Mouse (Mus musculus): ENCODE measurements around the gene Uchl3. TPM values are rescaled to one million over a fixed set of nuclear protein-coding genes. Genes with fewer than 3 reads are reported as not detected.

The Uchl3 gene
- 130 and 131 TPM in 2 replicates for polyA plus RNA-seq (2015; fragmentation: Nextera tagmentation; extraction: Ambion mirVana)

- peak; percentile 90 for ATAC-seq (ENCODE audit: insufficient read depth, low FRiP score)
Observed at GRCm38 (mm10) chr14:101653581-101654525, at the start of gene Uchl3. Uchl3 (plus strand) TSS chr14:101653967.

DNA sequence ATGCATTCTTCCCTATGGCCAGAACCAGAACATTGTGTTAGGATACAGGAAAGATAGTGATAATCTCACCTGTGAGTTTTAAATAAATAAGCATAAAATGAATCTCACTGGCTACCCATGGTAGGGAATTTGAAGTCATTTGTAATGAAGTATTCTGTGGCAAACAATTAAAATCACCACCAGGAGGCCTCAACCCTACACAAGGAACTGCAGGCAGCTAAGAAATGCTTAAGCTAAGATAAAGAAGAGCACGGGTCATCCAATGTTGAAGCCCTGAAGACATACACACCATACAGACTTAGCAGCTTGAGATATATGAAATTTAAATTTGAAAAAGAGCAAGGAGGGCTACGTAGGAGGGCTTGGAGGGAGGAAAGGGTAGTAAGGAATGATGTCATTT is 47.9 kb upstream of the Uchl3 start:
- no peak overlapping the region for H3K4me3 ChIP-seq (replicated peaks; ENCODE audit: low read length)
- no peak overlapping the region for H3K27ac ChIP-seq (ENCODE audit: low read length)
- no peaks in the 10 kb centered on the region for H3K27me3 ChIP-seq (ENCODE audit: control insufficient read depth, insufficient read depth, low read length)
- H3K36me3 ChIP-seq (ENCODE audit: control insufficient read depth, insufficient read depth, low read length), result no peaks in the 10 kb centered on the region
- H3K4me1 ChIP-seq (ENCODE audit: control insufficient read depth, insufficient read depth, low read length), result 0 out of 2 replicates have a peak, but pooled peaks cover 6% of the 10 kb centered on the region
- no peak for ATAC-seq (ENCODE audit: insufficient read depth, low FRiP score)
- no peaks in the 10 kb centered on the region for H3K9me3 ChIP-seq (replicated peaks; ENCODE audit: control insufficient read depth, low read length)
- 67% methylated on average over 2 of the region's 2 CpGs for WGBS
- no peak overlapping the region for H3K4me2 ChIP-seq (ENCODE audit: low read depth, low read length)
- no peak overlapping the region for H3K9ac ChIP-seq (ENCODE audit: low read length)

More at GRCm38 (mm10) chr14:101653581-101654525, at the start of gene Uchl3:
- H3K4me1 ChIP-seq (ENCODE audit: control insufficient read depth, insufficient read depth, low read length), result peaks cover 3% of the 10 kb centered on the region; the same call in 1 of the 2 replicates
- peak within 1 kb of the TSS; percentile 67 for H3K27ac ChIP-seq (ENCODE audit: low read length)
- peak within 1 kb of the TSS; percentile 92 for H3K9ac ChIP-seq (ENCODE audit: low read length)
- WGBS, result under 1% methylated on average over 78 of the region's 81 CpGs
- no peaks in the 10 kb centered on the region for H3K9me3 ChIP-seq (replicated peaks; ENCODE audit: control insufficient read depth, low read length)
- no peaks in the 10 kb centered on the region for H3K27me3 ChIP-seq (ENCODE audit: control insufficient read depth, insufficient read depth, low read length)
- no peaks in the 10 kb centered on the region for H3K36me3 ChIP-seq (ENCODE audit: control insufficient read depth, insufficient read depth, low read length)
- H3K4me2 ChIP-seq (ENCODE audit: low read depth, low read length), result peak within 1 kb of the TSS; percentile 93
- H3K4me3 ChIP-seq (replicated peaks; ENCODE audit: low read length), result peak within 1 kb of the TSS; percentile 98

GRCm38 (mm10) chr14:101607631-101608518 is 45.9 kb upstream of the Uchl3 start:
- Histone ChIP-seq H3K4me3 (replicated peaks; ENCODE audit: low read length) (peak overlapping the region; percentile 95), H3K27ac (ENCODE audit: low read length) (no peak overlapping the region; the same call in 1 of the 2 replicates), H3K4me2 (ENCODE audit: low read depth, low read length) (peak overlapping the region; percentile 99), H3K9ac (ENCODE audit: low read length) (peak overlapping the region; percentile 90), H3K36me3 (ENCODE audit: control insufficient read depth, insufficient read depth, low read length) (no peaks in the 10 kb centered on the region), H3K27me3 (ENCODE audit: control insufficient read depth, insufficient read depth, low read length) (no peaks in the 10 kb centered on the region), H3K9me3 (replicated peaks; ENCODE audit: control insufficient read depth, low read length) (no peaks in the 10 kb centered on the region), H3K4me1 (ENCODE audit: control insufficient read depth, insufficient read depth, low read length) (0 out of 2 replicates have a peak, but pooled peaks cover 6% of the 10 kb centered on the region)
- peak; percentile 26 for ATAC-seq (ENCODE audit: insufficient read depth, low FRiP score)
- WGBS, result under 1% methylated on average over 62 of the region's 62 CpGs

GRCm38 (mm10) chr14:101608519-101609368 is 45.0 kb upstream of the Uchl3 start, which contains the start of gene Tbc1d4:
Tbc1d4 (minus strand) TSS chr14:101609191.
- Histone ChIP-seq H3K27me3 (ENCODE audit: control insufficient read depth, insufficient read depth, low read length) (no peaks in the 10 kb centered on the region), H3K4me2 (ENCODE audit: low read depth, low read length) (peak within 1 kb of the TSS; percentile 99), H3K9me3 (replicated peaks; ENCODE audit: control insufficient read depth, low read length) (no peaks in the 10 kb centered on the region), H3K9ac (ENCODE audit: low read length) (peak within 1 kb of the TSS; percentile 90), H3K27ac (ENCODE audit: low read length) (peak within 1 kb of the TSS; percentile 59), H3K4me1 (ENCODE audit: control insufficient read depth, insufficient read depth, low read length) (0 out of 2 replicates have a peak, but pooled peaks cover 6% of the 10 kb centered on the region), H3K4me3 (replicated peaks; ENCODE audit: low read length) (peak within 1 kb of the TSS; percentile 95), H3K36me3 (ENCODE audit: control insufficient read depth, insufficient read depth, low read length) (no peaks in the 10 kb centered on the region)
- peak; percentile 92 for ATAC-seq (ENCODE audit: insufficient read depth, low FRiP score)
- whole genome bisulfite sequencing, result under 1% methylated on average over 62 of the region's 62 CpGs

DNA sequence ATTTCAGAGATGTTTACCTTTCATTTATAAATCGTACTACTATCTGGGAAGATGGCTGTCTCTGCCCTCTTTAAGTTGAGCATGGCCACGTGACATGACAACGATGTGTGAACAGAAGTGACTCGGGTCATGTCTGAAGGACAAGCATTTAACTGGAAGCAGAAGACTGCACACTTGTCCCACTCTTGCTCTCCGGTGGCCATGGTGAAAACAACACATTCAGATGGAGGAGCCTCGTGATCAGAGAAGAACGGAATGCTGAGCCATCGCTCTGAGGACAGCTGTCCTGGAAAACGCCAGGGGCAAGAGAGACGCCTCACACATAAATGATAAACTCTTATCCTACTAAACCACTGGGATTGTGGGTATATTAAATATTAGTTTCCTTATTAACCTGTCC is 43.1 kb upstream of the Uchl3 start:
- Histone ChIP-seq H3K9me3 (replicated peaks; ENCODE audit: control insufficient read depth, low read length) (no peaks in the 10 kb centered on the region), H3K27me3 (ENCODE audit: control insufficient read depth, insufficient read depth, low read length) (no peaks in the 10 kb centered on the region), H3K4me1 (ENCODE audit: control insufficient read depth, insufficient read depth, low read length) (0 out of 2 replicates have a peak, but pooled peaks cover 6% of the 10 kb centered on the region), H3K9ac (ENCODE audit: low read length) (no peak overlapping the region), H3K36me3 (ENCODE audit: control insufficient read depth, insufficient read depth, low read length) (no peaks in the 10 kb centered on the region), H3K4me2 (ENCODE audit: low read depth, low read length) (no peak overlapping the region), H3K27ac (ENCODE audit: low read length) (no peak overlapping the region), H3K4me3 (replicated peaks; ENCODE audit: low read length) (no peak overlapping the region)
- no peak for ATAC-seq (ENCODE audit: insufficient read depth, low FRiP score)
- 74% methylated on average over 10 of the region's 10 CpGs for WGBS

DNA sequence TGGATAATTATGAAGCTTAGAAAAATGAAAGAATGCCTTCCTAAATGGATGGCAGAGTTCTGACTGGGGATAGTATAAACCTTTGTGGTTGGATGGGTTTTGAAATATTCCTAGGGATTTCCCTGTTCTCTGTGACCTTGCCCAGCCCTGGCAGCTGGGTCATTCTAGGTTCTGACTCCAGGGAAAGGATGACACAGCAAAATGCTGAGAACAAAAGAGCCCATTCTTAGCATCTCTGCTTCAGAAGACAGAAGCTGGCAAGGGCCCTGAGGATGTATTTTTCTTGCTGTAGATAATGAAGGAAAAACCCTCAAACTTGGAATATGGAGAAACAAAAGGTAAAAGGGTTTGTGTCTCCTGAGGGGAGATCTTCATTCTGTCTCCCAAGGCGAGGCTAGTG is 40.6 kb upstream of the Uchl3 start:
- no peak overlapping the region for H3K4me2 ChIP-seq (ENCODE audit: low read depth, low read length)
- H3K9me3 ChIP-seq (replicated peaks; ENCODE audit: control insufficient read depth, low read length), result no peaks in the 10 kb centered on the region
- no peak for ATAC-seq (ENCODE audit: insufficient read depth, low FRiP score)
- H3K4me3 ChIP-seq (replicated peaks; ENCODE audit: low read length), result no peak overlapping the region
- 63% methylated on average over 1 of the region's 1 CpGs for WGBS
- H3K4me1 ChIP-seq (ENCODE audit: control insufficient read depth, insufficient read depth, low read length), result no peaks in the 10 kb centered on the region
- H3K27ac ChIP-seq (ENCODE audit: low read length), result no peak overlapping the region
- no peak overlapping the region for H3K9ac ChIP-seq (ENCODE audit: low read length)
- no peaks in the 10 kb centered on the region for H3K36me3 ChIP-seq (ENCODE audit: control insufficient read depth, insufficient read depth, low read length)
- no peaks in the 10 kb centered on the region for H3K27me3 ChIP-seq (ENCODE audit: control insufficient read depth, insufficient read depth, low read length)

DNA sequence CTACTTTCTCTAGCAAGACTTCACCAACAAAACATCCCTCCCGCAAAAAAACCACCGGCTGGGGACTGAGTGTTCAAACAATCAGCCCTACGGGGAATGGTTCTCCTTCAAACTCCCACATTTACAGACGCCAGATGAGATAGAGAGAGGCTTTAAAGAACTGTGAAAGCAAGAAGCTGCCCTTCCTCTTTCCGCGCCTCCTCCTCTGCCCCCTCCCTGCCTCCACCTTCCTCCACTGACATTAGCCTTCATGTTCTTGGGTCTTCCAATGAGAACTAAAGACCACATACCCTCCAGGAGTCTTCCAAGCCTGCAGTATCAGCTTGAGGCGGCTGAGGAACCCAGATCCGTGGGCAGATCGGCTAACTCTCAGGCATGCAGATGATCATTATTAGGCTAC is 37.6 kb upstream of the Uchl3 start:
- Histone ChIP-seq H3K4me2 (ENCODE audit: low read depth, low read length) (no peak overlapping the region), H3K4me1 (ENCODE audit: control insufficient read depth, insufficient read depth, low read length) (no peaks in the 10 kb centered on the region), H3K9me3 (replicated peaks; ENCODE audit: control insufficient read depth, low read length) (no peaks in the 10 kb centered on the region), H3K27me3 (ENCODE audit: control insufficient read depth, insufficient read depth, low read length) (no peaks in the 10 kb centered on the region), H3K36me3 (ENCODE audit: control insufficient read depth, insufficient read depth, low read length) (no peaks in the 10 kb centered on the region), H3K27ac (ENCODE audit: low read length) (no peak overlapping the region), H3K9ac (ENCODE audit: low read length) (no peak overlapping the region), H3K4me3 (replicated peaks; ENCODE audit: low read length) (no peak overlapping the region)
- no peak for ATAC-seq (ENCODE audit: insufficient read depth, low FRiP score)
- WGBS, result 65% methylated on average over 9 of the region's 9 CpGs

- H3K4me1 ChIP-seq (ENCODE audit: control insufficient read depth, insufficient read depth, low read length), result no peaks in the 10 kb centered on the region
- H3K36me3 ChIP-seq (ENCODE audit: control insufficient read depth, insufficient read depth, low read length), result no peaks in the 10 kb centered on the region
- no peak overlapping the region for H3K27ac ChIP-seq (ENCODE audit: low read length)
- H3K4me2 ChIP-seq (ENCODE audit: low read depth, low read length), result no peak overlapping the region
- 91% methylated on average over 5 of the region's 5 CpGs for WGBS
- H3K9me3 ChIP-seq (replicated peaks; ENCODE audit: control insufficient read depth, low read length), result no peaks in the 10 kb centered on the region
- no peaks in the 10 kb centered on the region for H3K27me3 ChIP-seq (ENCODE audit: control insufficient read depth, insufficient read depth, low read length)
- no peak overlapping the region for H3K9ac ChIP-seq (ENCODE audit: low read length)
- ATAC-seq (ENCODE audit: insufficient read depth, low FRiP score), result no peak
- no peak overlapping the region for H3K4me3 ChIP-seq (replicated peaks; ENCODE audit: low read length)
Observed at GRCm38 (mm10) chr14:101617680-101618079, 36.1 kb upstream of the Uchl3 start.

Measured in stomach, embryonic 16.5 days (tissue).